16 mouse cellular contexts compared by ENCODE assay signal in genomic region chr11:88758402-88758801, GRCm38 (mm10). TPM values are rescaled to one million over a fixed set of nuclear protein-coding genes. Genes with fewer than 3 reads are reported as not detected.
DNase-seq lines count a peak whose midpoint lies in the region; ATAC-seq and TF ChIP-seq lines count a peak whose summit lies in the region.
"Had no signal": no experiment of that assay in that cellular context is flagged by ENCODE, and none has a peak within 500 bp of the region (broad histone marks: within the 10 kb centered on the region; RNA-seq: fewer than 3 reads in every experiment).

No protein-coding gene starts in this region.

- no peak overlapping the region for H3K27ac ChIP-seq in kidney, adult 2 months (ENCODE audit: insufficient read depth, low read depth, low read length)
- no peak overlapping the region for H3K27ac ChIP-seq in limb, embryonic 14.5 days (replicated peaks; ENCODE audit: low read depth, low read length)
- H3K27ac ChIP-seq: embryonic facial prominence, embryonic 15.5 days; hindbrain, embryonic 15.5 days; liver, embryonic 13.5 days; neural tube, embryonic 15.5 days had no signal

- peak; percentile 17 for DNase-seq in kidney, adult 2 months
- no peak for DNase-seq in kidney, postnatal 10 days
- DNase-seq in ES-CJ7 (ENCODE audit: low read depth, low spot score) (peak; percentile 69), R1 (ENCODE audit: low read depth, low spot score) (peak; percentile 84)
- DNase-seq in limb, embryonic 14.5 days (ENCODE audit: low spot score): peak; percentile 19
- DNase-seq in layer of hippocampus, adult 9-11 months: no peak
- no peak for DNase-seq in thymus, postnatal 14 days
- DNase-seq: cerebellum, postnatal 14 days; kidney, adult 8-10 months; liver, embryonic 13.5 days; retina, postnatal 1 day had no signal

- H3K4me2 ChIP-seq in limb, embryonic 14.5 days (replicated peaks; ENCODE audit: low read depth, low read length, severe bottlenecking): no peak overlapping the region
- H3K4me2 ChIP-seq: embryonic facial prominence, embryonic 15.5 days; forebrain, embryonic 12.5 days; hindbrain, embryonic 15.5 days; liver, embryonic 13.5 days; neural tube, embryonic 15.5 days had no signal

- no peak for TF ChIP-seq POLR2A in kidney, adult 2 months (IDR thresholded peaks at IDR 0.05; ENCODE audit: low read depth, low read length)
- TF ChIP-seq POLR2A in limb, embryonic 14.5 days (IDR thresholded peaks at IDR 0.05; ENCODE audit: borderline replicate concordance, extremely low read depth, insufficient read depth, insufficient read length): no peak

- H3K36me3 ChIP-seq in kidney, adult 2 months (ENCODE audit: control insufficient read depth, insufficient read depth, low read length): no peaks in the 10 kb centered on the region
- H3K36me3 ChIP-seq in limb, embryonic 14.5 days (ENCODE audit: control insufficient read depth, insufficient read depth, low read length): no peaks in the 10 kb centered on the region
- H3K36me3 ChIP-seq: embryonic facial prominence, embryonic 15.5 days; forebrain, embryonic 12.5 days; hindbrain, embryonic 15.5 days; liver, embryonic 13.5 days; neural tube, embryonic 15.5 days had no signal

- WGBS in kidney, adult 2 months: 37% methylated on average over 6 of the region's 6 CpGs
- whole genome bisulfite sequencing in limb, embryonic 14.5 days: 26% methylated on average over 6 of the region's 6 CpGs

- no peaks in the 10 kb centered on the region for H3K9me3 ChIP-seq in limb, embryonic 14.5 days (ENCODE audit: control insufficient read depth, low read length)
- H3K9me3 ChIP-seq: embryonic facial prominence, embryonic 15.5 days; forebrain, embryonic 12.5 days; hindbrain, embryonic 15.5 days; liver, embryonic 13.5 days; neural tube, embryonic 15.5 days had no signal

- H3K27me3 ChIP-seq in kidney, adult 2 months (replicated peaks; ENCODE audit: control insufficient read depth, insufficient read depth, low read length): no peaks in the 10 kb centered on the region
- no peaks in the 10 kb centered on the region for H3K27me3 ChIP-seq in limb, embryonic 14.5 days (ENCODE audit: control insufficient read depth, insufficient read depth, low read length)
- H3K27me3 ChIP-seq: embryonic facial prominence, embryonic 15.5 days; forebrain, embryonic 12.5 days; hindbrain, embryonic 15.5 days; liver, embryonic 13.5 days; neural tube, embryonic 15.5 days had no signal

- TF ChIP-seq CTCF in kidney, adult 2 months (conservative IDR thresholded peaks at IDR 0.05; ENCODE audit: insufficient read depth, insufficient read length, low read depth, low read length): no peak

- peak; percentile 63; the same call in 1 of the 2 replicates for ATAC-seq in limb, embryonic 14.5 days (ENCODE audit: low FRiP score, low read depth)
- ATAC-seq: lung, postnatal 0 days had no signal

- H3K4me1 ChIP-seq in kidney, adult 2 months (ENCODE audit: control insufficient read depth, insufficient read depth, low read length): no peaks in the 10 kb centered on the region
- H3K4me1 ChIP-seq in limb, embryonic 14.5 days (ENCODE audit: control insufficient read depth, insufficient read depth, low read length): 0 out of 2 replicates have a peak, but pooled peaks cover 4% of the 10 kb centered on the region
- H3K4me1 ChIP-seq: embryonic facial prominence, embryonic 15.5 days; liver, embryonic 13.5 days had no signal

- no peak overlapping the region for H3K9ac ChIP-seq in limb, embryonic 14.5 days (ENCODE audit: low read depth, low read length, severe bottlenecking)
- H3K9ac ChIP-seq: embryonic facial prominence, embryonic 15.5 days; forebrain, embryonic 12.5 days; hindbrain, embryonic 15.5 days; liver, embryonic 13.5 days; neural tube, embryonic 15.5 days had no signal

- no peak overlapping the region for H3K4me3 ChIP-seq in kidney, adult 2 months (ENCODE audit: insufficient read depth, low read depth, low read length)
- H3K4me3 ChIP-seq in limb, embryonic 14.5 days (replicated peaks; ENCODE audit: low read length): no peak overlapping the region
- H3K4me3 ChIP-seq: embryonic facial prominence, embryonic 15.5 days; forebrain, embryonic 12.5 days; hindbrain, embryonic 15.5 days; liver, embryonic 13.5 days; neural tube, embryonic 15.5 days had no signal

RNA-seq across cellular contexts. Expression of gene Msi2, which starts 40.1 kb away (rescaled TPM):
- 40.4 and 43.5 TPM in 2 replicates for polyA plus RNA-seq in kidney, adult 2 months (2012; rRNA removed)
- 36.5 and 45.3 TPM in 2 replicates for polyA plus RNA-seq in limb, embryonic 14.5 days (2012; rRNA removed)
- polyA plus RNA-seq in limb, embryonic 14.5 days (2014; fragmentation: Nextera tagmentation; extraction: Ambion mirVana): 13.9 and 14.8 TPM in 2 replicates

Comparison
In these comparisons a context has a peak if more than half of its experiments do, and no peak if none do; other contexts are left out.
1. DNase-seq: peak in kidney, adult 2 months (single experiment), ES-CJ7 (single experiment), R1 (single experiment) and limb, embryonic 14.5 days (single experiment); none in kidney, postnatal 10 days (single experiment), layer of hippocampus, adult 9-11 months (single experiment) and thymus, postnatal 14 days (single experiment).